Mouse (Mus musculus) limb, embryonic 12.5 days (tissue): ENCODE data around the gene Lrr1. TPM values are rescaled to one million over a fixed set of nuclear protein-coding genes. Genes with fewer than 3 reads are reported as not detected.

Experiments
- ATAC-seq: fragments of 200-750 bp; cut with Nextera tagmentation; 2 replicates; pipeline ENCODE4 v1.8.0; 2017; ENCODE audit warnings: low read depth, moderate TSS enrichment; ENCODE audit not compliant: insufficient number of reproducible peaks, insufficient read depth, low FRiP score, low TSS enrichment
- H3K27ac ChIP-seq: fragments of 300-500 bp; sonication (generic); 2 replicates; pipeline ENCODE4 v1.5.1; 2016; ENCODE audit warnings: mild to moderate bottlenecking, moderate library complexity
- H3K27me3 ChIP-seq: fragments of 300-500 bp; sonication (generic); 2 replicates; pipeline ENCODE4 v1.6.1; 2016; ENCODE audit warnings: mild to moderate bottlenecking, moderate library complexity
- H3K36me3 ChIP-seq: fragments of 300-500 bp; sonication (generic); 2 replicates; pipeline ENCODE4 v1.6.1; 2016; ENCODE audit warnings: mild to moderate bottlenecking, moderate library complexity
- H3K4me1 ChIP-seq: fragments of 300-500 bp; sonication (generic); replicated peaks from 2 replicates; pipeline ENCODE4 v1.6.1; 2016
- H3K4me2 ChIP-seq: fragments of 300-500 bp; sonication (generic); 2 replicates; pipeline ENCODE4 v1.6.1; 2016; ENCODE audit warnings: mild to moderate bottlenecking, moderate library complexity
- H3K4me3 ChIP-seq: fragments of 300-500 bp; sonication (generic); replicated peaks from 2 replicates; pipeline ENCODE4 v1.5.1; 2016; ENCODE audit warnings: mild to moderate bottlenecking
- H3K9ac ChIP-seq: fragments of 300-500 bp; sonication (generic); replicated peaks from 2 replicates; pipeline ENCODE4 v1.6.1; 2016; ENCODE audit warnings: mild to moderate bottlenecking, moderate library complexity
- H3K9me3 ChIP-seq: fragments of 300-500 bp; sonication (generic); 2 replicates; pipeline ENCODE4 v1.6.1; 2016; ENCODE audit warnings: mild to moderate bottlenecking, moderate library complexity
- WGBS: fragments of 180-500 bp; shearing (Covaris S2); methylation state at CpG from one replicate; pipeline ENCODE4 v1.1.7; 2016; 5-methylcytosine and 5-hydroxymethylcytosine counted together
- microRNA-seq: library from miRNA; unstranded; fragments of <30 nt; microRNA quantifications from one replicate; pipeline ENCODE4, GENCODE M21; 2017
- polyA plus RNA-seq: library from polyadenylated mRNA; unstranded; fragments of >200 nt; fragmentation: Nextera tagmentation; extraction: Ambion mirVana; gene quantifications from 2 replicates; pipeline ENCODE4 v1.2.1, GENCODE M21; 2016

Gene Lrr1
- polyA plus RNA-seq, 1 experiment from 2014 or later, result 32.0 TPM

DNA sequence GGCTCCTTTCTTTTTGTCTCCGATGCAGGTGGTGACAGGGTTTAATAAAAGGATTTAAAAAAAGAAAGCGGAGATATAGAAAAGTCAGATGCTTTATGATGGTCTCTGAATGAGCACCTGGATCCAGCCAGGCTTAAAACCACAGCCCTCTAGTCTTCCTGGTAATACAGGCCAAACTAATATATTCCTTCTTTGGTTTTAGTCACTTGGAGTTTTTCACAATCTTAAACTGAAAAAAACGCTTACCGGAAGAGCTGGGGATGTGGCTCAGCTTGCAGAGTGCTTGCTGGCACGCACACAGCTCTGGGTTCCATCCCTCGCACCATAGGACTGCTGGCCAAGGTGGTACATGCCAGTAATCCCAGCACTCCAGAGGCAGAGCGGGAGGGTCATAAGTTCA lies 48.0 kb downstream of the Lrr1 start:
- Histone ChIP-seq H3K4me2 (no peak overlapping the region), H3K27me3 (no peaks in the 10 kb centered on the region), H3K36me3 (peaks cover 97% of the 10 kb centered on the region), H3K9ac (no peak overlapping the region), H3K27ac (no peak overlapping the region), H3K4me1 (no peaks in the 10 kb centered on the region), H3K4me3 (no peak overlapping the region), H3K9me3 (no peaks in the 10 kb centered on the region)
- ATAC-seq, result no peak
- 93% methylated on average over 7 of the region's 7 CpGs for WGBS

DNA sequence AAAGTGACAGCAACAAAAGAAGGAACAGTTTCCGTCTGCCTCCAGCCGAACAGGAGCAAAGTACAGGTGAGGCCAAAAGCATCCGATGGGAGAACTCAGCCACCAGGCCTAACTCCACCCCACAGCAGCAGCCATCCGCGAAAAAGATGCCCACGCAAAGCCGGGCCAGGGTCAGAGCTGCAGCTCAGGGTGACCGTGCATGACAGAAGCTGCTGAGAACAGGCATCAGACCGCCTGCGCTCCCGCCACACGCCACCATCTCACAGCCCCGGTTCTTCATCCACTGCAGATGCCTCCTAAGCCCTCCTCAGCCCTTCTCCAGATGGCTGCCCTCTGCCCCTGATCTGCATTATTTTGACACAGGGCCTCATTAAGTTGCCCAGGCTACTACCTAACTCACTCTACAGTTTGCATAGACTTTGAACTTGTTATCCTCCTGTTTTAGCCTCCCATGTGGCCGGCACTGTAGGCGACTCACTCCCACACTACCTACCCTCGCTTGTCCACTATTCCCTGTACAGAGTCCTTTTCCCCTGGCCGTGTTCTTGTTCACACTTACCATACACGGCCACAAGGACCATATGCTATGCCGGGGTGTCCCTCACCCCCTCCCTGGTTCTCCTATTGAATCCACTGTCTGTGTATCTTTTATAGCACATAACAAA lies 52.1 kb downstream of the Lrr1 start:
- 90% methylated on average over 19 of the region's 19 CpGs for WGBS
- Histone ChIP-seq H3K4me1 (no peaks in the 10 kb centered on the region), H3K4me3 (no peak overlapping the region), H3K9ac (no peak overlapping the region), H3K4me2 (no peak overlapping the region), H3K27ac (no peak overlapping the region), H3K9me3 (no peaks in the 10 kb centered on the region), H3K27me3 (no peaks in the 10 kb centered on the region), H3K36me3 (peaks cover 87% of the 10 kb centered on the region)
- no peak for ATAC-seq

DNA sequence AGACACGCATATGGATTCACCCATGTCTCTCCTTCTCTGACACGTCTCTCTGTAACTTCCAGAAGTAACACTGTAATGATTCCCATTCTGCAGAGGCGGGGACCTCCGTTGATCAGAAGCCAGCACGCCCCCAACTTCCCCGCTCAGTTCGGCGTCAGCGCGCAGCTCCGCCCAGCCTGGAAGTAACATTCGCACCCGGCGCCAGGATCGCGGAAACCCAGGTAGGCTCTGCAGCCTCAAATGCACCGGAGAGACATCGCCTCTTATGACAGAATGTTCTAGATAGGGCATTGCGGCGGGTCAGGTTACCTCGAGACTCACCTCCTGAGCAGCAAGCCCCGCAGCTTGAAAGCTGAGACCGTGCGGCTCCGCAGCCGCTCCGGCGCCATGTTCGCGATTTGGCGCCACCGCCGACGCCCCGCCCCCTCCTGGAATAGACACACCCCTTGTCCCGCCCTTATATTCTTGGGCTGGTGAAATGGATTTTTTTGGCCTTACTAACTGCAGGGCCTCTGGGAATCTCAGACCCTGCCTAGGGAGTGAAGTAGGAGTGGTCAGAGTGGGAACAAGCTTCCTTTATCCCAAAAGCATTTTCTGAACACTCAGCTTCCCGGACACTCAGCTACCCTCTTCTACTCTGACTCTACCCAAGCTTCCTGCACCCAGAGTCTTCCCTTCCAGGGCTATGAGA lies 59.3 kb downstream of the Lrr1 start, which contains the start of gene Pole2:
Gene Pole2, minus strand, starts transcription at position 420 of the 691 bp plus-strand sequence.
- Histone ChIP-seq H3K4me3 (peak within 1 kb of the TSS; percentile 61), H3K27ac (peak within 1 kb of the TSS; percentile 90), H3K4me2 (peak within 1 kb of the TSS; percentile 59), H3K9ac (peak within 1 kb of the TSS; percentile 55), H3K36me3 (peaks cover 27% of the 10 kb centered on the region), H3K27me3 (no peaks in the 10 kb centered on the region), H3K4me1 (peaks cover 6% of the 10 kb centered on the region), H3K9me3 (no peaks in the 10 kb centered on the region)
- under 1% methylated on average over 37 of the region's 37 CpGs for WGBS
- peak; percentile 94 for ATAC-seq

Small RNA genes within 50 kb of the gene (microRNA-seq; reads per million reads assigned to microRNA genes)
- gene Gm47287, result not detected
- gene Gm47295, result 0.93 reads per million

Other genes starting within 250 kb of the Lrr1 start
- gene Rps29, start 9.6 kb upstream of the Lrr1 start, polyA plus RNA-seq, result 1,704 and 1,735 TPM in 2 replicates
- gene Rpl36al, start 15.3 kb downstream of the Lrr1 start, polyA plus RNA-seq, result 555 and 558 TPM in 2 replicates
- gene Mgat2, start 15.3 kb downstream of the Lrr1 start, polyA plus RNA-seq, result 48.4 and 53.0 TPM in 2 replicates
- 37.9 and 40.8 TPM in 2 replicates for gene Gm49383, start 28.3 kb downstream of the Lrr1 start, polyA plus RNA-seq
- 14.6 and 16.0 TPM in 2 replicates for gene Dnaaf2, start 29.6 kb downstream of the Lrr1 start, polyA plus RNA-seq
- 28.4 and 36.2 TPM in 2 replicates for gene Gm49384, start 35.5 kb downstream of the Lrr1 start, polyA plus RNA-seq
- 30.5 and 32.6 TPM in 2 replicates for gene Pole2, start 59.4 kb downstream of the Lrr1 start, polyA plus RNA-seq
- gene Klhdc1, start 72.4 kb downstream of the Lrr1 start, polyA plus RNA-seq, result 4.9 and 6.9 TPM in 2 replicates
- 192 and 196 TPM in 2 replicates for gene Klhdc2, start 127.9 kb downstream of the Lrr1 start, polyA plus RNA-seq
- 95.1 and 99.3 TPM in 2 replicates for gene Nemf, start 188.4 kb downstream of the Lrr1 start, polyA plus RNA-seq
- gene Arf6, start 203.3 kb downstream of the Lrr1 start, polyA plus RNA-seq, result 65.3 and 66.1 TPM in 2 replicates
- gene Gm9887, start 203.6 kb downstream of the Lrr1 start, polyA plus RNA-seq, result 1.7 and 2.0 TPM in 2 replicates